Mouse (Mus musculus) R1 (cell line): Measurements from ENCODE around the gene Ccdc34.

ENCODE experiments used
- DNase-seq: peaks from one replicate; pipeline ENCODE4 v3.0.0-alpha.2; 2018; ENCODE audit warnings: low read depth, low spot score

Gene Ccdc34

GRCm38 (mm10) chr2:110210508-110211496 is 193.2 kb downstream of the Ccdc34 start:
- DNase-seq: no peak

GRCm38 (mm10) chr2:110214278-110214677 is 196.7 kb downstream of the Ccdc34 start:
- DNase-seq: no peak

GRCm38 (mm10) chr2:110214991-110215684 is 197.5 kb downstream of the Ccdc34 start:
- no peak for DNase-seq

- no peak for DNase-seq
Observed at GRCm38 (mm10) chr2:110215685-110216058, 198.1 kb downstream of the Ccdc34 start.

GRCm38 (mm10) chr2:110220492-110220891 is 202.9 kb downstream of the Ccdc34 start:
- no peak for DNase-seq

GRCm38 (mm10) chr2:110222793-110223192 is 205.2 kb downstream of the Ccdc34 start:
- DNase-seq: no peak
